Mouse (Mus musculus): ENCODE measurements around the gene Dnajb14.

DNA sequence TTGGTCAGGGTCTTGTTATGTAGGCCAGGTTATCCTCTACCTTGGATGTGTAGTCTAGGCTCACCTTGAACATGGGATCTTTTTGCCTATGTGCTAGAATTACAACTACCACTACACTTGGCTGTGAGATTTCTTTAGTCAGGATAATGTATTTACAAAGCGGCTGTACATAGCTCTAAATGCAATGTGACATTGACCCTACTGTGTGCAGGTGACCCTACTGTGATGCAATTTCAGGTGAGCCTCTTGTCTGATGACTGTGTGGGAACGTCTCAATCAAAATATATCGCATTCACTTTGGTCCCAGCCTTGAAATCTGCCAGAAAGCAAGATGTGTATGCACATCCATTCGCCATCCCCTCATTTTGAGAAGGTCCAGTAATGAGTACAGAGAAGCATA lies 90.9 kb downstream of the Dnajb14 start:
- no peak for TF ChIP-seq CTCF (IDR thresholded peaks at IDR 0.05; ENCODE audit: borderline replicate concordance, insufficient read depth, low read length)
- no peak for TF ChIP-seq POLR2A (IDR thresholded peaks at IDR 0.05; ENCODE audit: low read depth, low read length)

Measured in embryonic fibroblast, embryonic 13.5 days (primary cell).